Mouse (Mus musculus) small intestine, adult 2 months (tissue): ENCODE results near the gene Lpp. TPM values are rescaled to one million over a fixed set of nuclear protein-coding genes. Genes with fewer than 3 reads are reported as not detected.

ENCODE experiments used
- H3K27ac ChIP-seq: fragments of 200-500 bp; 2 replicates; pipeline ENCODE4 v1.5.1; 2012; ENCODE audit warnings: low read depth, low read length, control low read depth, inconsistent platforms; ENCODE audit not compliant: insufficient read depth
- H3K27me3 ChIP-seq: fragments of 200-500 bp; 2 replicates; pipeline ENCODE4 v1.6.1; 2012; ENCODE audit warnings: mild to moderate bottlenecking, moderate library complexity, low read length, inconsistent platforms; ENCODE audit not compliant: control insufficient read depth, insufficient read depth
- H3K36me3 ChIP-seq: fragments of 200-500 bp; 2 replicates; pipeline ENCODE4 v1.6.1; 2012; ENCODE audit warnings: mild to moderate bottlenecking, low read length, control low read depth, inconsistent platforms; ENCODE audit not compliant: control insufficient read depth, insufficient read depth
- H3K4me1 ChIP-seq: fragments of 200-500 bp; 2 replicates; pipeline ENCODE4 v1.6.1; 2012; ENCODE audit warnings: low read length, inconsistent platforms, mixed read lengths; ENCODE audit not compliant: control insufficient read depth, insufficient read depth, insufficient read length
- H3K4me3 ChIP-seq: fragments of 200-500 bp; 2 replicates; pipeline ENCODE4 v1.5.1; 2012; ENCODE audit warnings: low read depth, mild to moderate bottlenecking, control low read depth, inconsistent platforms, low read length, moderate library complexity
- CTCF ChIP-seq: fragments of 200-500 bp; IDR thresholded peaks from 2 replicates; pipeline ENCODE4 v1.5.1; 2012; ENCODE audit warnings: low read depth, mild to moderate bottlenecking, control low read depth, inconsistent platforms, low read length, moderate library complexity, mixed read lengths; ENCODE audit not compliant: insufficient replicate concordance, insufficient read length; ENCODE audit errors: extremely low read depth
- POLR2A ChIP-seq: fragments of 200-500 bp; IDR thresholded peaks from 2 replicates; pipeline ENCODE4 v1.6.1; 2012; ENCODE audit warnings: low read depth, mild to moderate bottlenecking, control low read depth, inconsistent platforms, low read length, moderate library complexity
- WGBS: fragments of 180-500 bp; shearing (Covaris S2); methylation state at CpG from one replicate; pipeline ENCODE4 v1.1.7; 2018; 5-methylcytosine and 5-hydroxymethylcytosine counted together
- polyA plus RNA-seq: library from polyadenylated mRNA; depleted of rRNA; stranded (reverse); fragments of >200 nt; gene quantifications from 2 replicates; pipeline ENCODE4 v1.2.3, GENCODE M21; 2012

Gene Lpp
- polyA plus RNA-seq, 1 experiment: 23.6 TPM

DNA sequence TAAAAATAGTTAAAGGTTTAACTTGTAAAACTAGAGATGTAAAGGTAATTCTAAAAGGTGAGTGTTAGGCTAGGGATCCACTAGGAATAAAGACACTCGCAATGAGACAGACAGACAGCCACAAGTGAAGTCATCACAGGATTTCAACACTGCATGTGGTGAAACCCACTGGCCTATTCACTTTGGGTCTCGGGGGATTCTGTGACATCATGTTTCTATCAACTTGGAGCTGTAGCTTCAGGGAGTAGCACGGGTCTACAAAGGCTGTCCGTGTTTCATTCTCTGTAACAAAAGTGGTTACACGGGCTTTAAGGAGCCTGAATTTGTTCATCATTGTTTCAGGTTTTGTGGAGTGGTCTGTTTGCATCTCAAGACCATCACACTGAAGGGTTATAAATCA is 152.1 kb downstream of the Lpp start:
- no peaks in the 10 kb centered on the region for H3K4me1 ChIP-seq
- TF ChIP-seq POLR2A: no peak
- no peak for TF ChIP-seq CTCF
- 91% methylated on average over 5 of the region's 5 CpGs for WGBS

DNA sequence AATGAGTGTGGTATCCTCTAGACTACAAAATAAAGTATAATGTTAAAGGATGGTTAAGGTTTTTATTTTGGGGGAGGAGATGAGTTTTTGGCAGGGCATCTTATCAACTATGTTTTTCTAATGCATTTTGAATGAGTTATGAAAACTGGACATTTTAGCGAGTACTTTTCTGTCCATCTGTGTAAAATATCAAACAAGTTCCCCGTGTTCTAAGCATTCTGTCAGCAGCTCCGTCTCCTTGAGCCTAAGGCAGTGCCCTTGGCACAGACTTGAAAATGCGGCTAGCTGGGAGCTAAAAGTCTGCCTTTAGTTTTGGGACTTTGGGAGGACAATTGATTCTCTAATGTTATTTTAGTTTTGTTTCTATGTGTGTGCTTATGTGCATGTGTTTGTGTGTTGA is 165.2 kb downstream of the Lpp start:
- Histone ChIP-seq H3K36me3 (peaks cover 2% of the 10 kb centered on the region; the same call in 1 of the 2 replicates), H3K27ac (no peak overlapping the region), H3K4me1 (no peaks in the 10 kb centered on the region), H3K27me3 (no peaks in the 10 kb centered on the region), H3K4me3 (no peak overlapping the region)
- 94% methylated on average over 4 of the region's 4 CpGs for WGBS
- TF ChIP-seq POLR2A: no peak
- TF ChIP-seq CTCF: no peak

More for the DNA sequence above, 152.1 kb downstream of the Lpp start:
- Histone ChIP-seq H3K27me3 (no peaks in the 10 kb centered on the region), H3K27ac (no peak overlapping the region), H3K4me3 (no peak overlapping the region), H3K36me3 (peaks cover 1% of the 10 kb centered on the region; the same call in 1 of the 2 replicates)

DNA sequence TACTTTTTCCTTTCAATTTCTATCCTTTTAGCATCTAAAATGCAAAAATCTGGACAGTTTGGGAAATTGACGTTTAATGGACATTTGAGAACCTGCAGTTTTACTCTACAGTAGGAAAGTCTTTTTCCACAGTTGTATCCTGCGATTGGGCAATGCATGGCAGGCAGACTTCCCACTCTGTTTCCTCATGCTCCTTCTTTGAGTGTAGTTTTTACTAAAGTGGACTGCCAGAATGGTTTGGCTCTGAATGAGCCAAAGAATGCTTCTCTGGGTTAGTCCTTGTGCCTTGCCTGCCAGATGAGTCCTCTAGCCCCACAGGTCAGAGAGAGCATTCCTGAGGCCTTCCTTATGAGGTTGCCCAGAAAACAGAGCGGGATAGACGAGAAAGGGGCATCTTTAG is 166.5 kb downstream of the Lpp start:
- no peaks in the 10 kb centered on the region for H3K4me1 ChIP-seq
- H3K27me3 ChIP-seq: no peaks in the 10 kb centered on the region
- no peak overlapping the region for H3K4me3 ChIP-seq
- peaks cover 2% of the 10 kb centered on the region; the same call in 1 of the 2 replicates for H3K36me3 ChIP-seq
- WGBS: 93% methylated on average over 4 of the region's 4 CpGs
- no peak overlapping the region for H3K27ac ChIP-seq
- no peak for TF ChIP-seq CTCF
- no peak for TF ChIP-seq POLR2A

DNA sequence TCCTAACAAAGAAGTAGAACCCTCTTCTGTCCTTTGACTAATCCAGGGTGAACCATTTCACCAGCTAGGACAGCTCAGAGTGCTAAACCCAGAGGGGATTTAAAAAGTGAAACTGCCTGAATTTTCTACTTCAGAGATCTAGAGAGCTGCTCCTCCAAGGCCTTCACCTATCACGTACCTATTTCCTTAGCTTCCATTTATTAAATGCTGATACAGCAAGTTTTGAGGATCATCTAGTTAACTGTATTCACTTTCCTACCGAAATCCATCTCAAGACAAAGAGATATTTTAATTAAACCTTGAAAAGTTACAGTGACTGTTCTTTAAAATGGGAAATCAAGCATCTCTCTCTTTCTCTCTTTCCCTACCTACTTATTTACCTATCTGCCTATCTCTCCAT is 167.7 kb downstream of the Lpp start:
- TF ChIP-seq POLR2A (no peak), CTCF (no peak)
- H3K36me3 ChIP-seq: peaks cover 2% of the 10 kb centered on the region; the same call in 1 of the 2 replicates
- no peak overlapping the region for H3K4me3 ChIP-seq
- WGBS: 99% methylated on average over 2 of the region's 2 CpGs
- H3K27ac ChIP-seq: no peak overlapping the region
- no peaks in the 10 kb centered on the region for H3K27me3 ChIP-seq
- no peaks in the 10 kb centered on the region; the same call in 1 of the 2 replicates for H3K4me1 ChIP-seq

DNA sequence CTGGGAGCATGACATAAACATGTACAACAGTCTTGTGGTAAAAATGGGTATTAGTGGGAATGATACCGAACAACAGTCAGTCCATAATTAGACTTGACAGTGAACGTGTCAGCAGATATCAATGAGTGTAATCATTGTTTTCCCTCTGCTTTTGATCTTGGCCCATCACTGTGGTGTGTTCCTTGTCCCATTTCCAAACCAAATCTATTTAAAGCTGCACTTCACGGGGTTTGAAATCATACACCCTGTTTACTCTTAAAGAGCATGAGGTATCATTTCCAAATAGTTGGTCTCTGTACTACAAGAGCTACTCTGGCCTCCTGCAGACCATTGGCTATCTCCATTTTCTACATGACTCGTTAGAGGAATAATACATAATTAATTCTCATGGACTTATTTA is 168.3 kb downstream of the Lpp start:
- no peak for TF ChIP-seq CTCF
- TF ChIP-seq POLR2A: no peak
- Histone ChIP-seq H3K36me3 (peaks cover 2% of the 10 kb centered on the region; the same call in 1 of the 2 replicates), H3K27ac (no peak overlapping the region), H3K4me3 (no peak overlapping the region), H3K4me1 (peaks cover 3% of the 10 kb centered on the region), H3K27me3 (no peaks in the 10 kb centered on the region)
- 84% methylated on average over 4 of the region's 4 CpGs for WGBS

DNA sequence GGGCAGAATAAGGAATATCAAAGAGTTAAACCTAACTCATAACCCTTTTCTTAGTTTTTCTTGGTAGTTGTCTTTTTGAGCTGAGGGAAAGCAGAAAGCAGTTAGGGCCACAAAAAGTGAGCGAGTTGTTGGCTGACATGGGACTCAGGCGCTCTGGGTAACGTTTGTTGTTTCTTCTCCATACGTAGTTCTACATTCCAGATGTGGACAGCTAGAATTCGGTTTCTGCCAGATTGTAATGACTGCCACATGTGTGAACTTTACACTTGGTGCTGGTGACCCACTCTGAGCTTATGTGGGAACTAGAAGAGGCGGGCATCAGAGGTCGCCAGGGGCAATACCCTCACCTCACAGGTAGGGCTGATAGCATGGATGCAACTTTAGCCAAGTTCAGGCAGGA is 172.0 kb downstream of the Lpp start:
- 91% methylated on average over 7 of the region's 7 CpGs for WGBS
- H3K4me3 ChIP-seq: no peak overlapping the region
- H3K4me1 ChIP-seq: peaks cover 3% of the 10 kb centered on the region
- TF ChIP-seq CTCF: no peak
- no peak for TF ChIP-seq POLR2A
- no peak overlapping the region for H3K27ac ChIP-seq
- H3K27me3 ChIP-seq: no peaks in the 10 kb centered on the region
- H3K36me3 ChIP-seq: peaks cover 2% of the 10 kb centered on the region; the same call in 1 of the 2 replicates

DNA sequence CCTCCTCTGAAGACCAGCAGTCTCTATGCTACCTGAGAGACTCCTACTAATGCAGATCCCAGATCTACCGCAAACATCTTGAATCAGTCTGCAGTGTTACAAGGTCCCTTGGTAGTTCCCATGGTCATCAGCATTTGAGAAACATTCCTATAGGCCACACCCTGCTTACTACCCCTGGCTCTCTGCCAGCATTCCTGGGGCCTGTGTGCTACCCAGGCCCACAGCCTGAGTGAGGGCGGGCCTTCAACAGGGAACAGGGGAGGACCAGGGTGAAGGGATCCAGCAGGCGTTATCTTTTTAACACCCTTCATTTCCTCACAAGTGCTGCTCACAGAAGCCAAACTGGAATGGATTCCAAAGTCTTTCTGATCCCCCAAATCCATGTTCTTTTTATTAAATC is 173.0 kb downstream of the Lpp start:
- TF ChIP-seq POLR2A (no peak), CTCF (no peak)
- Histone ChIP-seq H3K4me3 (no peak overlapping the region), H3K4me1 (peaks cover 3% of the 10 kb centered on the region), H3K36me3 (no peaks in the 10 kb centered on the region), H3K27me3 (no peaks in the 10 kb centered on the region), H3K27ac (no peak overlapping the region)
- WGBS: 36% methylated on average over 3 of the region's 3 CpGs

DNA sequence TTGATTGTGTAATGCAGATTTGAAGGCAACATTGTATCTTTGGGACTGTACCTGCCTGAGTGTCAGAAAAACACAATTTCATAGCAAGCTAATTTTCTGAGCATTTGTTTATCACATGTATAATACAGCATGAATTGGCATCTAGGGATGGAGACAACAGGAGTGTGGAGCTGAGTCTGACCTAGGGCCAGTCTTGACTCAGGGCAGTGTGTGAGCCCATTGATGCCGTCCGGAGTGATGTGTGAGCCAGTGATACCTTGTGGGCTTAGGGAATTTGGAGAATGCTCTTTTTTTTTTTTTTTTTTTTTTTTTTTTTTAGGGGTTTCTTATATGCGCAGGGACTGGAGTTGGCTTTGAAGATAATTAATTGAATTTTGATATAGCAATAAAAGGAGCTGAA is 174.3 kb downstream of the Lpp start:
- WGBS: 93% methylated on average over 3 of the region's 3 CpGs
- H3K4me3 ChIP-seq: no peak overlapping the region
- H3K27ac ChIP-seq: no peak overlapping the region
- peaks cover 3% of the 10 kb centered on the region for H3K4me1 ChIP-seq
- H3K36me3 ChIP-seq: no peaks in the 10 kb centered on the region
- no peaks in the 10 kb centered on the region for H3K27me3 ChIP-seq
- no peak for TF ChIP-seq CTCF
- TF ChIP-seq POLR2A: no peak
